Mouse (Mus musculus) hindbrain, postnatal 0 days (tissue): ENCODE results near the gene Tmem243. TPM values are rescaled to one million over a fixed set of nuclear protein-coding genes. Genes with fewer than 3 reads are reported as not detected.
"Not testable (repeated sequence)": the region's sequence is repeated elsewhere in the genome, so short reads cannot be mapped to it uniquely, and the experiment has no call there.

Source experiments
- ATAC-seq: fragments of 200-750 bp; cut with Nextera tagmentation; 2 replicates; pipeline ENCODE4 v1.8.0; 2017; ENCODE audit warnings: mild to moderate bottlenecking, moderate TSS enrichment, moderate library complexity
- DNase-seq: peaks from one replicate; pipeline ENCODE4 v3.0.0-alpha.2; 2015; ENCODE audit warnings: low spot score
- H3K27ac ChIP-seq: fragments of 300-500 bp; sonication (generic); 2 replicates; pipeline ENCODE4 v1.5.1; 2014; ENCODE audit warnings: mild to moderate bottlenecking
- H3K27me3 ChIP-seq: fragments of 300-500 bp; sonication (generic); 2 replicates; pipeline ENCODE4 v1.6.1; 2014; ENCODE audit warnings: low read length, mixed read lengths; ENCODE audit not compliant: insufficient read depth
- H3K36me3 ChIP-seq: fragments of 300-500 bp; sonication (generic); 2 replicates; pipeline ENCODE4 v1.6.1; 2014; ENCODE audit warnings: low read length, mixed read lengths; ENCODE audit not compliant: insufficient read depth
- H3K4me1 ChIP-seq: fragments of 300-500 bp; sonication (generic); 2 replicates; pipeline ENCODE4 v1.6.1; 2014; ENCODE audit warnings: antibody characterized with exemption, low read length, mixed read lengths; ENCODE audit not compliant: insufficient read depth
- H3K4me2 ChIP-seq: fragments of 300-500 bp; sonication (generic); 2 replicates; pipeline ENCODE4 v1.6.1; 2014; ENCODE audit warnings: low read depth, mild to moderate bottlenecking, low read length, moderate library complexity, mixed read lengths
- H3K4me3 ChIP-seq: fragments of 300-500 bp; sonication (generic); 2 replicates; pipeline ENCODE4 v1.5.1; 2014; ENCODE audit warnings: low read length
- H3K9ac ChIP-seq: fragments of 300-500 bp; sonication (generic); replicated peaks from 2 replicates; pipeline ENCODE4 v1.6.1; 2014; ENCODE audit warnings: mild to moderate bottlenecking, low read length, moderate library complexity, mixed read lengths
- H3K9me3 ChIP-seq: fragments of 300-500 bp; sonication (generic); 2 replicates; pipeline ENCODE4 v1.6.1; 2016; ENCODE audit warnings: low read length, mixed read lengths
- CTCF ChIP-seq: IDR thresholded peaks from 2 replicates; pipeline ENCODE4 v1.5.1; 2016; ENCODE audit warnings: antibody characterized with exemption, control low read depth, low read depth
- WGBS: fragments of 180-500 bp; shearing (Covaris S2); extraction: QIAGEN DNeasy Blood & Tissue Kit; methylation state at CpG from one replicate; pipeline ENCODE4 v1.1.7; 2014; 5-methylcytosine and 5-hydroxymethylcytosine counted together
- polyA plus RNA-seq: library from polyadenylated mRNA; unstranded; fragments of >200 nt; fragmentation: Nextera tagmentation; extraction: Ambion mirVana; gene quantifications from 2 replicates; pipeline ENCODE4 v1.2.1, GENCODE M21; 2015
- total RNA-seq: library from RNA; depleted of rRNA; stranded (reverse); fragments of >200 nt; gene quantifications from 2 replicates; pipeline ENCODE4 v1.2.3, GENCODE M21; 2014

The Tmem243 gene
- total and polyA plus RNA-seq, 2 experiments from 2014 or later: 6.2 to 14.9 TPM

DNA sequence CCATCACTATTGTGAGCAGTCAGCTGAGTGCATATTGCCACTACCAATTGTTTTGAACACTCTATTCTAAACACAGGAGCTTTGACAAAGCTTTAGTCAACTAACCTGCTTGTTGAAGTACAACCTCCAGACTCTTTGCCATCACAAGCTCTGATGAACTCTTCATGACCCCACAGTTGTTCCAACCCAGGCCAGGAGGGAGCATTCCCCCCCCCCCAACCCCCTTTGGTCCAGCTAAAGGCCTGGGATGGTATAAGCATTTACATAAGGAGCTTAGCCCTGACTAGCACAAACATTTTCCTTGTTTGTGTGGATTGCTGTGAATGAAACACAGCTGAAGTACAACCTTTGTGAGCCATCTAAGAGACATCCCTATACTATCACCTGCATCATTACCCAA lies 56.3 kb downstream of the Tmem243 start:
- H3K9ac ChIP-seq: no peak overlapping the region
- no peaks in the 10 kb centered on the region for H3K27me3 ChIP-seq
- TF ChIP-seq CTCF: no peak
- no peak for ATAC-seq
- no peak overlapping the region for H3K4me3 ChIP-seq
- no peaks in the 10 kb centered on the region for H3K36me3 ChIP-seq
- H3K9me3 ChIP-seq: no peaks in the 10 kb centered on the region
- no peak overlapping the region for H3K27ac ChIP-seq
- no peak overlapping the region for H3K4me2 ChIP-seq
- H3K4me1 ChIP-seq: no peaks in the 10 kb centered on the region
- DNase-seq: no peak

DNA sequence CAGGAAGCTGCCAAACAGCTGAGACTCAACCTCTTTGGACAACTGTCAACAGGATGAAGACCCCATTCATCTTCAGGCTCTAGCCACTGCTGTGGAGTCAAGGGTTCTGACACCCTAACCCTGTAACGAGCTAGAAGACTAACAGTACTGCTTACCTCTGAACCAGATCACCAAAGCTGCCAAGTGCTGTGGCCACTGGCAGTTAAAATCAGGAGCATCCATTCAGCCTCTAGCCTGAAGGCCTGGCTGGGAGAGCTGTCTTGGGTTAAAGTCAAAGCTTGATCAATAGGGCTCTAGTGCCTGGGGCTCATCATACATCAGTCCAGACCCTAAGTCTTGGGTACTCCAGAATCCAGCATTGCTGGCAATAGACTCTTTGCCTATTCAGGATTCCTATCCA lies 56.9 kb downstream of the Tmem243 start:
- no peak for DNase-seq
- Histone ChIP-seq H3K36me3 (no peaks in the 10 kb centered on the region), H3K9ac (no peak overlapping the region), H3K27me3 (no peaks in the 10 kb centered on the region), H3K9me3 (no peaks in the 10 kb centered on the region), H3K27ac (no peak overlapping the region), H3K4me1 (no peaks in the 10 kb centered on the region), H3K4me2 (no peak overlapping the region), H3K4me3 (no peak overlapping the region)
- ATAC-seq: no peak
- WGBS: 74% methylated on average over 1 of the region's 1 CpGs
- no peak for TF ChIP-seq CTCF

GRCm38 (mm10) chr5:9160831-9161455 lies 60.5 kb downstream of the Tmem243 start:
- Histone ChIP-seq H3K4me2 (peak overlapping the region; percentile 71), H3K36me3 (no peaks in the 10 kb centered on the region), H3K9me3 (no peaks in the 10 kb centered on the region), H3K4me1 (no peaks in the 10 kb centered on the region), H3K27me3 (no peaks in the 10 kb centered on the region), H3K9ac (peak overlapping the region; percentile 97), H3K4me3 (peak overlapping the region; percentile 97), H3K27ac (peak overlapping the region; percentile 100)
- WGBS: 0% methylated on average over 49 of the region's 55 CpGs
- TF ChIP-seq CTCF: 0 out of 2 replicates have a peak, but pooled peaks have one; percentile 7
- ATAC-seq: peak; percentile 81
- peak; percentile 73 for DNase-seq

DNA sequence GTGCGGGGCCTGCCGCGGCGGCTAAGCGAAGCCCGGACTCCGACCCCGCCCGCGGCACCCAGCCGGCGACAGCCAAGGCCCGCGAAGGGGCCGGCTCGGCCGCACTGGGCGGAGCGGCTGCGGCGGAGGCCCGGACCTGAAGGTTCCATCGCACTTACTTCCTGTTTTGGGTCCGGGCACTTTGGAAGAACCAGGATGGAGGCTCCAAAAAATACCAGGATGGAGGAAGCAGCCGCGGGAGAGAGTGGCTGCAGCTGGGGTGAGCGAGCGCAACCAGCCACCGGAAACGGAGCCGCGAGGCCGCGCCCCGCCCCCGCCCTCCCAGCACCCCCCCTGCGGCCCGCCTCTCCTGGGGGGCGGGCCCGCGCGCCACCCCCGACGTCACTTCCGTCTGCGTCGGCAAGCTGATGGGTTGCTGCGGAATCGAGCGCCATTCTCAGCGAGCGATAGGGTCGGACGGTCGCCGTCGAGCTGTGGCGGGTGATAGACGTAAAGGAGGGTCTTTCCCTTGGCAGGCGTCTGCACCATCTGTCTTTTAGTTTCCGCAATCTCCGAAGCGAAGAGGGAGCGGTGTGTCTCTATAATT lies 61.1 kb downstream of the Tmem243 start, which contains the start of gene Dmtf1:
Gene Dmtf1, minus strand, starts transcription at position 321 of the 586 bp plus-strand sequence.
- ATAC-seq: peak; percentile 98
- under 1% methylated on average over 63 of the region's 64 CpGs for WGBS
- Histone ChIP-seq H3K4me3 (peak within 1 kb of the TSS; percentile 97), H3K36me3 (no peaks in the 10 kb centered on the region), H3K27ac (peak within 1 kb of the TSS; percentile 100), H3K27me3 (no peaks in the 10 kb centered on the region), H3K4me2 (peak within 1 kb of the TSS; percentile 71), H3K9ac (peak within 1 kb of the TSS; percentile 97), H3K9me3 (no peaks in the 10 kb centered on the region), H3K4me1 (no peaks in the 10 kb centered on the region)
- TF ChIP-seq CTCF: 0 out of 2 replicates have a peak, but pooled peaks have one; percentile 8
- DNase-seq: peak; percentile 97

DNA sequence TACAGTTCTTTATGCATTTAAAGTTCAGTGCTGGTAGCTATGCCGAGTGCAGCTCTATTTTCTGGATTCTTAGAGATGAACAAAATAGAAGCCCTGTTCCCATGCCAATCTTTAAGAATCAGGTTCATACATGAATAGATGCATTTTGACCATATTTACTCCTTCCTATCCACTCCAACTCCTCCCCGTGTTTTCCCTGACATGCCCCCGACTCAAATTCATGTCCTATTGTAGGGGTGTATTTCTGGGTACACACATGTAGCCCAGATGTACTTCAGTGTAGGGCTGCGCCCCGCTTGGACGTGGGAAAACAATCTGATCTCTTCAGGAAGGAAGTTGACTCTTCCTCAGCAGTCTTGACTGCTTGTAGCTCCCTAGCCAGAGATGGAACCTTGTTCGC lies 61.6 kb downstream of the Tmem243 start:
- H3K36me3 ChIP-seq: no peaks in the 10 kb centered on the region
- no peaks in the 10 kb centered on the region for H3K4me1 ChIP-seq
- no peaks in the 10 kb centered on the region for H3K9me3 ChIP-seq
- peak overlapping the region; percentile 100 for H3K27ac ChIP-seq
- ATAC-seq (peak; percentile 24), DNase-seq (peak; percentile 38)
- no peaks in the 10 kb centered on the region for H3K27me3 ChIP-seq
- H3K4me2 ChIP-seq: peak overlapping the region; percentile 71
- peak overlapping the region; percentile 97 for H3K4me3 ChIP-seq
- peak overlapping the region; percentile 97 for H3K9ac ChIP-seq
- WGBS: 16% methylated on average over 7 of the region's 7 CpGs
- no peak for TF ChIP-seq CTCF

DNA sequence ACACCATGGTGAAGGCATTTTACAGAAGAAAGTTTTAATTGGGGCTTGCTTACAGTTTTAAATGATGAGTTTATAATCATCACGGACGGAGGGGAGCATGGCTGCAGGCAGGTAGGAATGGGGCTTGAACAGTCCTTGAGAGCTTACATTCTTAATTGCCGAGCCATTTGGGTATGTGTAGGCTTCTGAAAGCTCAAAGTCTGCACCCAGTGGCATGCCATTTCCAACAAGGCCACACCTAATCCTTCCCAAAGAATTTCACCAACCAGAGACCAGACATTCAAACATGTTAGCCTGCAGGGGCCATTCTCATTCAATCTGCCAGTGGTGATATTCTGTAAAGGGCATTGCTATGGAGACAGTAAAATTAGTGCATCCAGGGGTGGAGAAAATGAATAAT lies 62.9 kb downstream of the Tmem243 start:
- Histone ChIP-seq H3K4me2 (no peak overlapping the region), H3K9me3 (no peaks in the 10 kb centered on the region), H3K9ac (no peak overlapping the region), H3K36me3 (no peaks in the 10 kb centered on the region), H3K4me3 (no peak overlapping the region), H3K4me1 (no peaks in the 10 kb centered on the region), H3K27ac (no peak overlapping the region), H3K27me3 (no peaks in the 10 kb centered on the region)
- WGBS: 97% methylated on average over 3 of the region's 3 CpGs
- ATAC-seq: no peak
- no peak for TF ChIP-seq CTCF
- no peak for DNase-seq

- not testable (repeated sequence) for H3K4me1 ChIP-seq, H3K36me3 ChIP-seq, H3K4me3 ChIP-seq, H3K9ac ChIP-seq, ATAC-seq, H3K27ac ChIP-seq, H3K4me2 ChIP-seq, H3K9me3 ChIP-seq, H3K27me3 ChIP-seq, DNase-seq
- 84% methylated on average over 10 of the region's 10 CpGs for WGBS
These were observed 64.7 kb downstream of the Tmem243 start for GRCm38 (mm10) chr5:9165151-9165550.
